Mouse (Mus musculus) forebrain, embryonic 16.5 days (tissue): ENCODE results near the gene Phkg1. TPM values are rescaled to one million over a fixed set of nuclear protein-coding genes. Genes with fewer than 3 reads are reported as not detected.
"Not testable (repeated sequence)": the region's sequence is repeated elsewhere in the genome, so short reads cannot be mapped to it uniquely, and the experiment has no call there.

Experiments used
- ATAC-seq: fragments of 200-750 bp; cut with Nextera tagmentation; 2 replicates; pipeline ENCODE4 v1.8.0; 2017; ENCODE audit warnings: mild to moderate bottlenecking, moderate library complexity
- H3K27ac ChIP-seq: fragments of 300-500 bp; sonication (generic); 2 replicates; pipeline ENCODE4 v1.5.1; 2014; ENCODE audit warnings: low read length, control low read depth
- H3K27me3 ChIP-seq: fragments of 300-500 bp; sonication (generic); replicated peaks from 2 replicates; pipeline ENCODE4 v1.6.1; 2014; ENCODE audit warnings: low read length; ENCODE audit not compliant: control insufficient read depth, insufficient read depth
- H3K36me3 ChIP-seq: fragments of 300-500 bp; sonication (generic); 2 replicates; pipeline ENCODE4 v1.6.1; 2014; ENCODE audit not compliant: control insufficient read depth, insufficient read depth
- H3K4me1 ChIP-seq: fragments of 300-500 bp; sonication (generic); replicated peaks from 2 replicates; pipeline ENCODE4 v1.6.1; 2014; ENCODE audit warnings: low read length; ENCODE audit not compliant: control insufficient read depth, insufficient read depth
- H3K4me2 ChIP-seq: fragments of 300-500 bp; sonication (generic); 2 replicates; pipeline ENCODE4 v1.6.1; 2014; ENCODE audit warnings: mild to moderate bottlenecking, low read length, control low read depth
- H3K4me3 ChIP-seq: fragments of 300-500 bp; sonication (generic); replicated peaks from 2 replicates; pipeline ENCODE4 v1.5.1; 2014; ENCODE audit warnings: mild to moderate bottlenecking, low read length, control low read depth
- H3K9ac ChIP-seq: fragments of 300-500 bp; sonication (generic); replicated peaks from 2 replicates; pipeline ENCODE4 v1.6.1; 2014; ENCODE audit warnings: low read depth, low read length, control low read depth
- H3K9me3 ChIP-seq: fragments of 300-500 bp; sonication (generic); 2 replicates; pipeline ENCODE4 v1.6.1; 2016; ENCODE audit warnings: low read length; ENCODE audit not compliant: control insufficient read depth
- WGBS: fragments of 180-500 bp; shearing (Covaris S2); extraction: QIAGEN DNeasy Blood & Tissue Kit; methylation state at CpG from one replicate; pipeline ENCODE4 v1.1.7; 2014; 5-methylcytosine and 5-hydroxymethylcytosine counted together
- polyA plus RNA-seq: library from polyadenylated mRNA; unstranded; fragments of >200 nt; fragmentation: Nextera tagmentation; extraction: Ambion mirVana; gene quantifications from 2 replicates; pipeline ENCODE4 v1.2.1, GENCODE M21; 2015

The Phkg1 gene
- polyA plus RNA-seq, 1 experiment from 2014 or later = 0.62 TPM

DNA sequence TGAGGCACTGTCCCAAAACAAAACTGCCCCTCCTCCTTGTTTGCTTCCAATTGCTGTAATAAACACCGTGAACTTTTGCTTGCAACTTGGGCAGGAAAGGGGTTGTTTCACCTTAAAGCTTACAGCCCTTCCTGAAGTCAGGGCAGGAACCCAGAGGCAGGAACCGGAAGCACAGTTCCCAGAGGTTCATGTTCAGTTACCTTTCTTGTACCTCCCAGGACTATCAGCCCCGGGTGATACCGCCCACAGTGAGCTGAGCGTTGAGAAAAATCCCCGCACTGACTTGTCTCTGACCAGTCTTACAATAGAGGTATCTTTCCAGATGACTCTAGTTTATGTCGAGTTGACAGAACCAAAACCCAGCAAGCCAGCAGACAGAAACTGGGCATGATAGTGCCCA is 11.2 kb upstream of the Phkg1 start:
- no peak overlapping the region for H3K9ac ChIP-seq
- no peak overlapping the region for H3K27ac ChIP-seq
- ATAC-seq = no peak
- 86% methylated on average over 7 of the region's 7 CpGs for WGBS
- peaks cover 12% of the 10 kb centered on the region for H3K4me1 ChIP-seq
- no peaks in the 10 kb centered on the region for H3K27me3 ChIP-seq
- H3K4me2 ChIP-seq = no peak overlapping the region
- no peaks in the 10 kb centered on the region for H3K9me3 ChIP-seq
- no peaks in the 10 kb centered on the region for H3K36me3 ChIP-seq
- H3K4me3 ChIP-seq = no peak overlapping the region

GRCm38 (mm10) chr5:129909147-129909546 is 10.8 kb upstream of the Phkg1 start:
- Histone ChIP-seq H3K4me2 (peak overlapping the region; percentile 58), H3K36me3 (no peaks in the 10 kb centered on the region), H3K9ac (peak overlapping the region; percentile 85), H3K27me3 (no peaks in the 10 kb centered on the region), H3K4me3 (peak overlapping the region; percentile 71), H3K9me3 (no peaks in the 10 kb centered on the region), H3K4me1 (peaks cover 12% of the 10 kb centered on the region), H3K27ac (no peak overlapping the region)
- WGBS = 72% methylated on average over 9 of the region's 9 CpGs
- ATAC-seq = no peak

DNA sequence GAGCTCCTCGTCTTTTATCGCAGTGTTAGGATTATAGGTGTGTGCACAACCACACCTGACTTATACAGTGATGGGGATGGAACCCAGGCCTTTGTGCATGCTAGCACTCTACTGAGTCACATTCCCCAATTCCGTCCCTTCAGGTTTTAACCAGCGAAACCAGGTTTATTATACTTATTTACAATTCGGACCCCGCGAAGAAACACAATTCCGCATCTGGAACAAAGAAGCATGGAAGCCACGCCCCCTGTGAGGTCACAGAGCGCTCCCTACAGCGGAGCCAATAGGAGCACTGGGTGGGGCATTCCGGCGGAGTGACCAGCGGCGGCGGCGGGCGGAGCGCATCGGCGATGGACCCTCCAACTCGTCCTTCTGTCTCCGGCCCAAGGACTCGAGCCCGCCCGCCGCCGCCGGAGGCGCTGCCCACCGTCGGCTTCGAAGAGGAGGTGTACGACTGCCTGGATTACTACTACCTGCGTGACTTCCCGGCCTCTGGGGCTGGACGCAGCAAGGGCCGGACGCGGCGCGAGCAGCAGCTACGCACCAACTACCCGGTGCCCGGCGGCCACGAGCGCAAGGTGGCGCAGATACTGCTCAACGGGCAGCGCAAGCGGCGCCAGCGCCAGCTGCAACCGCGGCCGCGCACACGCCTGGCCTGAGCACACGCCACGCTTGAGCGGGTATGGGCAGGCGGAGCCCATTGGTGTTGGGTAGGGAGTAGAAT is 10.1 kb upstream of the Phkg1 start, which contains the start of gene Nupr1l:
TSS of gene Nupr1l (plus strand) at position 299 of the 724 bp plus-strand sequence.
- Histone ChIP-seq H3K27me3 (no peaks in the 10 kb centered on the region), H3K9ac (peak within 1 kb of the TSS; percentile 85), H3K9me3 (no peaks in the 10 kb centered on the region), H3K4me2 (peak within 1 kb of the TSS; percentile 58), H3K27ac (peak within 1 kb of the TSS; percentile 85), H3K4me3 (peak within 1 kb of the TSS; percentile 71), H3K4me1 (peaks cover 12% of the 10 kb centered on the region), H3K36me3 (no peaks in the 10 kb centered on the region)
- ATAC-seq = peak; percentile 97
- under 1% methylated on average over 63 of the region's 63 CpGs for WGBS

DNA sequence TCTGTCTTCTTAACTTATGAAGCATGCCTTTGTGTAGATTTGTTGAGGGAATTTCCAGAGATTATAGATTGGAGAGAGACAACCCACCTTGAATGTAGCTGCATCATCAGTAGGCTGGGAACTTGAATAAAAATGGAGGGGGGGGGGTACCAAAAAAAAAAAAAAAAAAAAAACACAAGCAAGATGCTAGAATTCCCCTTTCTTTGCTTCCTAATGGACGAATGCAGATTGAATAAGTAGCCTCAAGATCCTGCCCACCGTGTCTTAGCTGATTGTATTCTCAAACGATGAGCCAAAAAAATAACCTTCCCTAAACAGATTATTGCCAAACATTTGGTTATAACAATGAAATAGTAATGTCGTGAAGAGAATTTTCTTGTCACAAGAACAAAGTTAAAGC is 9.4 kb upstream of the Phkg1 start:
- H3K27ac ChIP-seq = peak overlapping the region; percentile 85
- ATAC-seq = no peak
- H3K4me2 ChIP-seq = peak overlapping the region; percentile 58
- peaks cover 3% of the 10 kb centered on the region for H3K36me3 ChIP-seq
- 23% methylated on average over 4 of the region's 4 CpGs for WGBS
- no peaks in the 10 kb centered on the region for H3K9me3 ChIP-seq
- H3K4me1 ChIP-seq = peaks cover 12% of the 10 kb centered on the region
- H3K27me3 ChIP-seq = no peaks in the 10 kb centered on the region
- H3K4me3 ChIP-seq = peak overlapping the region; percentile 71
- peak overlapping the region; percentile 85 for H3K9ac ChIP-seq

DNA sequence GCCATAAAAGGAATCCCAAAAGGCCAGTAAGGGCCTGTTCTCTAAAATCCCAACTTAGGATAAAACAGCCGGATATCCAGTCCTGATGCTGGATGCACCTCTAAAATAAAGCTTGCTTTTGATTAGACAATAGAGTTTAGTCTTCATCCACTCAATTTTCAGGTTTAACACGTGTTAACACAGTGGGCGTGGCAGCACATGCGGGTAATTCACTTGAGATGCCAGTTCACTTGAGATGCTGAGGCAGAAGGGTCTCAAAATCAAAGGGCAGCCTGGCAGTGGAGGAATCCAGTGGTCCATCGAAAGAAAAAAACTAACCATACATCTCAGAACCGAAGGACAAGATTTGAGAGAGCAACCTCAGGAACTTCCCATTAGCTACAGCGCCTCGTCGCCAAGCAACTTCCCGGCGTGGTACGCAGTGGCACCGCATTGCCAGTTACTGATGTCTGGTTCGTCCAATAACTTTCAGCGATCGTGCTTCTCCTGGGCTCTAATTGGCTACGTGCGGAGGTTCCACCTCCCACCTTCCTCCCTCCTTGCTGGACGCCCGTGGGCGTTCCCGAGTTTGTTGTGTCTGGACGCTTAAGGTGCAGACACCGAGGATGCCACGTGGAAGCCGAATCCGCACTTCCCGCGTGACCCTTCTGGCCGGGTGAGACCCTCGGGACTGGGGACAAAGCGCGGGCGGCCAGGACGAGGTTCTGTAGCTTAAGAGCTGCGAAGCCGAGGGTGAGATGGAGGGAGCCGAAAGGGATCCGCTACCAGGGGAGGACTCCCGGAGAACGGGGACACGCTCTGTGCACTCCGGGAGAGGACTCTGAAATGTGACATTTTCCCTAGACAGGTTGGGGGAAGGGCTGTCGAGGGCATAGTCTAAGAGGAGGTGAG is 2.9 kb downstream of the Phkg1 start, which contains the start of gene Zbed5:
TSS of gene Zbed5 (plus strand) at position 526 of the 891 bp plus-strand sequence.
- no peaks in the 10 kb centered on the region for H3K27me3 ChIP-seq
- no peaks in the 10 kb centered on the region for H3K9me3 ChIP-seq
- no peaks in the 10 kb centered on the region for H3K36me3 ChIP-seq
- H3K27ac ChIP-seq = no peak within 1 kb of the TSS
- peak within 1 kb of the TSS; percentile 64 for H3K4me2 ChIP-seq
- H3K9ac ChIP-seq = peak within 1 kb of the TSS; percentile 71
- peak; percentile 100 for ATAC-seq
- peak within 1 kb of the TSS; percentile 89 for H3K4me3 ChIP-seq
- H3K4me1 ChIP-seq = peaks cover 11% of the 10 kb centered on the region
- WGBS = 2% methylated on average over 44 of the region's 44 CpGs

- peaks cover 13% of the 10 kb centered on the region for H3K4me1 ChIP-seq
- H3K4me2 ChIP-seq, H3K36me3 ChIP-seq, H3K9me3 ChIP-seq, ATAC-seq, H3K27ac ChIP-seq, H3K9ac ChIP-seq, H3K4me3 ChIP-seq, H3K27me3 ChIP-seq: not testable (repeated sequence)
- whole genome bisulfite sequencing = 95% methylated on average over 3 of the region's 7 CpGs
These were observed 8.0 kb downstream of the Phkg1 start for GRCm38 (mm10) chr5:129890390-129890789.

- ATAC-seq = peak; percentile 100
- Histone ChIP-seq H3K27ac (peak within 1 kb of the TSS; percentile 93), H3K4me3 (peak within 1 kb of the TSS; percentile 94), H3K4me2 (peak within 1 kb of the TSS; percentile 78), H3K9me3 (no peaks in the 10 kb centered on the region), H3K9ac (peak within 1 kb of the TSS; percentile 92), H3K27me3 (no peaks in the 10 kb centered on the region), H3K4me1 (peaks cover 19% of the 10 kb centered on the region), H3K36me3 (peaks cover 5% of the 10 kb centered on the region; the same call in 1 of the 2 replicates)
- WGBS = under 1% methylated on average over 46 of the region's 46 CpGs
These were observed 11.3 kb downstream of the Phkg1 start, which contains the start of gene Chchd2 for GRCm38 (mm10) chr5:129886911-129887636. TSS of gene Chchd2 (minus strand) at chr5:129887470.

- H3K4me3 ChIP-seq = peak overlapping the region; percentile 94
- peak overlapping the region; percentile 93 for H3K27ac ChIP-seq
- ATAC-seq = no peak
- no peaks in the 10 kb centered on the region for H3K27me3 ChIP-seq
- H3K9me3 ChIP-seq = no peaks in the 10 kb centered on the region
- peak overlapping the region; percentile 92 for H3K9ac ChIP-seq
- WGBS = 51% methylated on average over 10 of the region's 10 CpGs
- peaks cover 12% of the 10 kb centered on the region for H3K36me3 ChIP-seq
- H3K4me1 ChIP-seq = peaks cover 19% of the 10 kb centered on the region
- H3K4me2 ChIP-seq = peak overlapping the region; percentile 78
These were observed 12.1 kb downstream of the Phkg1 start for GRCm38 (mm10) chr5:129886271-129886670.
